Mouse (Mus musculus): Measurements from ENCODE around the gene Zbtb49.

The Zbtb49 gene

DNA sequence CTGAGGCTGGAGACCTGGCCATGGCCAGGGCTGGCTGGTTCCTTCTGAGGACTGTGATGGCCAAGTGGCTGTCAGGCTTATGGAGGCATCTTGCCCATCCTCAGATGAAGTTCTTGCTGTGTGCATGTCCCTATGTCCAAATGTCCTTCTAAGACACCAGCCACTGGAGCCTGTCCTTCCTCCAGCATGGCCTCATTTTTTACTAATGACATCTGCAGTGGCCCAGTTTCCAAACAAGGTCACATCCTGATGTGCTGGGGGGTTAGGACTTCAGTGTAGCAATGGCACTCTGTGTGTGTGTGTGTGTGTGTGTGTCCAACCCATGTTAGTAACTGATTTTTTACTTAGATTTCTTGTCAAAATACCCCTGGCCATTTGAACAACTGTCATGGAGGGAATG is 24.3 kb downstream of the Zbtb49 start:
- DNase-seq (ENCODE audit: low read depth), result no peak

GRCm38 (mm10) chr5:38194946-38195345 is 25.3 kb downstream of the Zbtb49 start:
- no peak for DNase-seq (ENCODE audit: low read depth)

DNA sequence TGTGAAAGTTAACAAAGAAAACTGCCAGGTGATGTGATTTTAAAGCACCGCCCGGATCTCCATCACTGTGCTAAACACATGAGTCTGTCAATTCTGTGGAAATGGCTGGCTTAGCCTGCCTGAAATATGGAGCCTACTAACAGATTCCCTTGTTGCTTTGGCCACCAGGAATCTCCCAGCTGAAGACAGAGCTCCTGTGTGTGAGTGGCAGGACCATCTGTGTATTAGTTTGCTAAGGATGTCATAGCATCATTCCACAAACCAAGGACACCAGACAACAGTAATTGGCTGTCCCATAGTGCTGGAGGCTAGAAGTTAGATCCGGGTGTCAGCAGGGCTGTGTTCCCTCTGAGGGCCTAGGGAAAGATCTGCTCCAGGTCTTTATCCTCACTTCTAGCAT is 29.4 kb downstream of the Zbtb49 start:
- no peak for DNase-seq (ENCODE audit: low read depth)

- no peak for DNase-seq (ENCODE audit: low read depth)
These were observed 33.3 kb downstream of the Zbtb49 start for GRCm38 (mm10) chr5:38187006-38187405.

- DNase-seq (ENCODE audit: low read depth), result no peak
These were observed 35.5 kb downstream of the Zbtb49 start for GRCm38 (mm10) chr5:38184688-38185285.

DNA sequence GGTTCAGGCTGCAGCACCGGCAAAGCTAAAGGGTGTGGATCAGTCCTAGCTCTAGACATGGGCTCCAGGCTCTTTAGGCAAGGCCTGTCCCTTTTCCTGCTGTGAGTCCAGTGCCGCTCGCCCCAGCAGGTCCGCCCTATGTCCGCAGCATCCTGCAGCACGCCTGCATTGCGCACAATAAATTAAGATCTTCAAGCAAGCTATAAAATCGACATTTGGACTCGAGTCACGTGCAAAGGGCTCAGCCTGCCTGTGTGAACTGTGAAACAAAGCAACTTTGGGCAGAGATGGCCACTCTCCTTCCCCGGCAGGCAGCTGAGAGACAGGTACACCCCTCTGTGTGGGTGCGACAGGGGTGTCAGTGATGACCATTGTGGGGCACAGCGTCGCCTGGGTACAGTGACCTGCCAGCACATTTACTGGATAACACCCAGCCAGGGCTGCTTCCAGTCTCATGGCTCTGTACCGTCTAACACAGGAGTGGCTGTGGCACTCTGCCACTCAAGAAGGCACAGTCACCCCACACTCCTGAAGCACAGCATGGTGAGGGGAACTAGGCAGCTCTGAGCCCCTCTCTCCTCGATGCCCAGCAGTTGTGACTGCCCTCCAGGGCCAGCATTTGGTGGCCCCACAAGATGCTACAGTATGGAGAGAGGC is 45.9 kb downstream of the Zbtb49 start:
- DNase-seq (ENCODE audit: low read depth), result no peak

- DNase-seq (ENCODE audit: low read depth), result no peak
These were observed 46.5 kb downstream of the Zbtb49 start for GRCm38 (mm10) chr5:38173766-38174165.

GRCm38 (mm10) chr5:38168497-38168896 is 51.8 kb downstream of the Zbtb49 start:
- DNase-seq (ENCODE audit: low read depth), result no peak

DNA sequence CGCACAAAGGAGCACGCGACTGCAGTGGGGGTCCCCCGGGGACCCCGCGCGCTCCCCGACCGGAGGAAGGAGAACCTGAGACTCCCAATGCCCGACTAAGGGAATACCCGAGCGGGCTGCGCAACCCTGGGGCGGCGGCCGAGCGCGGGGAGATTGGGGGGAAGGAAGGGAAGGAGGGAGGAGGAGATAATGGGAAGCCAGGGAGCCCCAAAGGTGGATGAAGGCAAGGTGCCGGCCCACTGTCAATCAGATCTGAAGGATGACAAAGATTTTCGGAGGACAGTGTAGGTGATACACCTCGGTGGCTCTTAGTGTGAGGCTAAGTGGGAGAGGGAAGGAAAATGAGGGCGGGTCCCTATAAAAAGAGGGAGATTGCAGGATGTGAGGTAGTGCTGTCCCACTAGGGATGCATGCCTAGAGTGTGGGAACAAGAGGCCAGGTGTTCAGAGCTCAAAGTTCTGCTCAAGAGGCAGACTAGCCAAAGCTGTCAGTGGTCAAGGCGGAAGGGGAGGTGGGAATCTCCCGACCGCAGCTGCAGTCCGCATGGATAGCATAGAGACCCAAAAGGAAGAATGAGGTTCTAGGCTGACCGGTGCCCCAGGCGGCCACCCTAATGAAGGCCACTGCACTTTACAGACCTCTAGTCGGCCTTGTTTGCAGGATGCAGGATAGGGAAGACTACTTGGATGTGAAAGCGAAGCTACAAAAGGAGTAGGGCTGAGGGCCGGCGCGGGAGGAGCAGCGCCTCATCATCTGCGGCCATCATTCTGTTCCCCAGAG is 60.4 kb downstream of the Zbtb49 start, which contains the start of gene Nsg1:
Gene Nsg1 (minus strand): TSS at position 274 of the 780 bp plus-strand sequence.
- DNase-seq (ENCODE audit: low read depth), result no peak

- DNase-seq (ENCODE audit: low read depth), result peak; percentile 6
These were observed 61.2 kb downstream of the Zbtb49 start for GRCm38 (mm10) chr5:38158947-38159633.

GRCm38 (mm10) chr5:38158501-38158946 is 61.7 kb downstream of the Zbtb49 start:
- no peak for DNase-seq (ENCODE audit: low read depth)

- DNase-seq (ENCODE audit: low read depth), result no peak
These were observed 62.7 kb downstream of the Zbtb49 start for GRCm38 (mm10) chr5:38157481-38158020.

GRCm38 (mm10) chr5:38153636-38154035 is 66.6 kb downstream of the Zbtb49 start:
- no peak for DNase-seq (ENCODE audit: low read depth)

- DNase-seq (ENCODE audit: low read depth), result no peak
These were observed 67.8 kb downstream of the Zbtb49 start for GRCm38 (mm10) chr5:38152201-38153108.

- no peak for DNase-seq (ENCODE audit: low read depth)
These were observed 69.0 kb downstream of the Zbtb49 start for GRCm38 (mm10) chr5:38151264-38151663.

GRCm38 (mm10) chr5:38146524-38146923 is 73.7 kb downstream of the Zbtb49 start:
- no peak for DNase-seq (ENCODE audit: low read depth)

DNA sequence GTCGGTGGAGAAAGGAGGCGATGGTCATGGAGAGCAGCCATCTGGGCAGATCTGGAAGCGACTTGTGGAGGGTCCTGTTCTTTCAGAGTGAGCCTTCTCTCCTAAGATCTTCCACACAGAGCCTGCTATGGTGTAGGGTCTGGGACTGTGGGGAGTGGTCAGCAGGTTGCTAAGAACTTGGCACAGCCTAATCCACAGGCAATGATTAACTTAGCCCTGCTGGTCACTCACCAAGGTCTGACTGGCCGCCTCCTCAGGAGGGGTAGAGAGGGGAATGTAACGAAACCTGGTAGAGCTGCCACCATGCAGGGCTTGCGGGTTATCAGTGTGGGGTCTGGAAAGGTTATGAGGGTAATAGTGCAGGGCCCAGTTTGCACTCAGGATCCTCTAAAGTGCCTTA is 79.4 kb downstream of the Zbtb49 start:
- no peak for DNase-seq (ENCODE audit: low read depth)
